Comparison of ENCODE assay signal across 8 mouse cellular contexts in genomic region chr2:109280272-109280599, GRCm38 (mm10). TPM values are rescaled to one million over a fixed set of nuclear protein-coding genes. Genes with fewer than 3 reads are reported as not detected.
DNase-seq lines count a peak whose midpoint lies in the region; ATAC-seq and TF ChIP-seq lines count a peak whose summit lies in the region.

No protein-coding gene starts in this region.

- peak overlapping the region; percentile 78 to 88 for H3K4me3 ChIP-seq in heart, embryonic 14.5 days (ENCODE audit: control insufficient read depth in 1 of 2, insufficient read depth in 1 of 2, low read depth in 1 of 2, low read length in 2 of 2)
- H3K4me3 ChIP-seq in G1E (ENCODE audit: low read depth, low read length) = peak overlapping the region; percentile 94
- peak overlapping the region; percentile 83 for H3K4me3 ChIP-seq in hindbrain, embryonic 10.5 days
- peak overlapping the region; percentile 87 for H3K4me3 ChIP-seq in midbrain, embryonic 10.5 days

- H3K4me1 ChIP-seq in heart, embryonic 14.5 days (ENCODE audit: control insufficient read depth in 2 of 2, insufficient read depth in 2 of 2, low read length in 2 of 2) = peaks cover 0 to 13% of the 10 kb centered on the region in 2 experiments; a peak in 1 of 4 replicates
- H3K4me1 ChIP-seq in G1E (ENCODE audit: insufficient read depth, low read depth, low read length) = peaks cover 13% of the 10 kb centered on the region
- H3K4me1 ChIP-seq in hindbrain, embryonic 10.5 days (replicated peaks) = peaks cover 22% of the 10 kb centered on the region
- peaks cover 26% of the 10 kb centered on the region for H3K4me1 ChIP-seq in midbrain, embryonic 10.5 days

- H3K36me3 ChIP-seq in heart, embryonic 14.5 days (ENCODE audit: control insufficient read depth, insufficient read depth, low read length) = no peaks in the 10 kb centered on the region
- peaks cover 5% of the 10 kb centered on the region for H3K36me3 ChIP-seq in G1E (replicated peaks)
- H3K36me3 ChIP-seq in hindbrain, embryonic 10.5 days = no peaks in the 10 kb centered on the region
- peaks cover 2% of the 10 kb centered on the region; the same call in 1 of the 2 replicates for H3K36me3 ChIP-seq in midbrain, embryonic 10.5 days

- 5% methylated on average over 4 of the region's 4 CpGs for WGBS in heart, embryonic 14.5 days
- WGBS in hindbrain, embryonic 10.5 days = 7% methylated on average over 4 of the region's 4 CpGs
- WGBS in midbrain, embryonic 10.5 days = 8% methylated on average over 4 of the region's 4 CpGs

- peak overlapping the region; percentile 81 for H3K9ac ChIP-seq in heart, embryonic 14.5 days (ENCODE audit: low read length)

- H3K27me3 ChIP-seq in heart, embryonic 14.5 days (ENCODE audit: control insufficient read depth, insufficient read depth, low read length) = no peaks in the 10 kb centered on the region
- H3K27me3 ChIP-seq in G1E (ENCODE audit: insufficient read depth, low read length) = no peaks in the 10 kb centered on the region
- H3K27me3 ChIP-seq in hindbrain, embryonic 10.5 days (ENCODE audit: insufficient read depth, poor library complexity, severe bottlenecking) = no peaks in the 10 kb centered on the region
- H3K27me3 ChIP-seq in midbrain, embryonic 10.5 days (ENCODE audit: low read depth, poor library complexity, severe bottlenecking) = no peaks in the 10 kb centered on the region

- H3K9me3 ChIP-seq in heart, embryonic 14.5 days (ENCODE audit: control insufficient read depth, low read length) = no peaks in the 10 kb centered on the region
- H3K9me3 ChIP-seq in G1E (replicated peaks) = no peaks in the 10 kb centered on the region
- H3K9me3 ChIP-seq in hindbrain, embryonic 10.5 days = no peaks in the 10 kb centered on the region
- no peaks in the 10 kb centered on the region for H3K9me3 ChIP-seq in midbrain, embryonic 10.5 days (replicated peaks)

- no peak for ATAC-seq in heart, embryonic 14.5 days (ENCODE audit: insufficient number of reproducible peaks, insufficient read depth, low FRiP score, low read depth)
- ATAC-seq in G1E (ENCODE audit: extremely low read depth, insufficient number of reproducible peaks, low FRiP score, poor library complexity, severe bottlenecking) = no peak

- DNase-seq in heart, postnatal 36 days = no peak
- no peak for DNase-seq in G1E (ENCODE audit: low spot score)
- DNase-seq in hindbrain, embryonic 10.5 days (ENCODE audit: low spot score) = no peak
- DNase-seq in midbrain, embryonic 10.5 days (ENCODE audit: low spot score) = no peak
- no peak for DNase-seq in cerebellum, postnatal 14 days
- DNase-seq in layer of hippocampus, postnatal 10 days (ENCODE audit: low spot score in 2 of 2) = no peak
- no peak for DNase-seq in kidney, postnatal 10 days

- H3K4me2 ChIP-seq in heart, embryonic 14.5 days (ENCODE audit: low read length) = peak overlapping the region; percentile 82

- intact Hi-C loops in heart, postnatal 36 days (cut with DNase I) = loop anchor here (5.0 kb wide), 1 partner anchor 612 kb away; the partner anchor contains the start of gene Lin7c

- TF ChIP-seq CTCF in G1E (IDR thresholded peaks at IDR 0.05; ENCODE audit: low read depth, low read length) = no peak

- H3K27ac ChIP-seq in heart, embryonic 14.5 days (replicated peaks in 1 of 2; ENCODE audit: control insufficient read depth in 1 of 2, insufficient read depth in 1 of 2, low read depth in 2 of 2, low read length in 2 of 2) = peak overlapping the region; percentile 28 to 54; a peak in 3 of 4 replicates
- H3K27ac ChIP-seq in hindbrain, embryonic 10.5 days = peak overlapping the region; percentile 95
- peak overlapping the region; percentile 95 for H3K27ac ChIP-seq in midbrain, embryonic 10.5 days (replicated peaks)

RNA-seq across cellular contexts. Expression of gene Kif18a, which starts 0.3 kb away (rescaled TPM):
- 12.4 and 12.6 TPM in 2 replicates for polyA plus RNA-seq in heart, embryonic 14.5 days (2014; fragmentation: Nextera tagmentation; extraction: Ambion mirVana)
- under 1 TPM; 0.76 to 0.89 TPM for total RNA-seq in heart, postnatal 36 days (2021)
- 42.8 and 59.5 TPM in 2 replicates for total RNA-seq in G1E (2014; fragmentation: Nextera tagmentation)
- total RNA-seq in G1E (2017) = 33.1 and 35.4 TPM in 2 replicates
- polyA plus RNA-seq in G1E (2012) = 0.72 and 1.1 TPM in 2 replicates
- polyA plus RNA-seq in hindbrain, embryonic 10.5 days (2016; fragmentation: Nextera tagmentation; extraction: Ambion mirVana) = 32.3 and 34.8 TPM in 2 replicates
- polyA plus RNA-seq in midbrain, embryonic 10.5 days (2016; fragmentation: Nextera tagmentation; extraction: Ambion mirVana) = 39.2 and 39.3 TPM in 2 replicates
- 1 to 10 TPM; 3.0 to 3.5 TPM for total RNA-seq in layer of hippocampus, postnatal 10 days (2021)

RNA-seq across cellular contexts. Expression of gene Mettl15, which starts 0.3 kb away (rescaled TPM):
- 17.6 and 19.3 TPM in 2 replicates for polyA plus RNA-seq in heart, embryonic 14.5 days (2014; fragmentation: Nextera tagmentation; extraction: Ambion mirVana)
- 10 to 100 TPM; 11.2 to 13.5 TPM for total RNA-seq in heart, postnatal 36 days (2021)
- 9.1 and 11.3 TPM in 2 replicates for total RNA-seq in G1E (2014; fragmentation: Nextera tagmentation)
- total RNA-seq in G1E (2017) = 5.2 and 6.6 TPM in 2 replicates
- polyA plus RNA-seq in G1E (2012) = 0.42 and 0.51 TPM in 2 replicates
- polyA plus RNA-seq in hindbrain, embryonic 10.5 days (2016; fragmentation: Nextera tagmentation; extraction: Ambion mirVana) = 11.7 and 13.3 TPM in 2 replicates
- polyA plus RNA-seq in midbrain, embryonic 10.5 days (2016; fragmentation: Nextera tagmentation; extraction: Ambion mirVana) = 11.6 and 12.0 TPM in 2 replicates
- total RNA-seq in layer of hippocampus, postnatal 10 days (2021) = 1 to 10 TPM; 6.7 to 7.5 TPM

Comparison
In these comparisons a context has a peak if more than half of its experiments do, and no peak if none do; other contexts are left out.
1. H3K27ac ChIP-seq: peak in every context shown above with its lines; median percentile 95 in hindbrain, embryonic 10.5 days; 95 in midbrain, embryonic 10.5 days; 41 in heart, embryonic 14.5 days.